10 mouse cellular contexts compared by ENCODE assay signal in genomic region chr12:88579974-88580373, GRCm38 (mm10).
DNase-seq lines count a peak whose midpoint lies in the region; ATAC-seq lines count a peak whose summit lies in the region.
"Had no signal": no experiment of that assay in that cellular context is flagged by ENCODE, and none has a peak within 500 bp of the region (broad histone marks: within the 10 kb centered on the region; RNA-seq: fewer than 3 reads in every experiment).

No protein-coding gene starts in this region.

- peak; percentile 48; the same call in 1 of the 2 replicates for ATAC-seq in neural tube, embryonic 12.5 days (ENCODE audit: low FRiP score, low read depth)
- ATAC-seq in megakaryocyte-erythroid progenitor cell, adult 5-6 weeks (replicated peaks; ENCODE audit: low FRiP score, low TSS enrichment, poor library complexity, severe bottlenecking), result no peak
- ATAC-seq: Patski had no signal

- no peaks in the 10 kb centered on the region for H3K36me3 ChIP-seq in neural tube, embryonic 12.5 days
- H3K36me3 ChIP-seq: limb, embryonic 13.5 days had no signal

- H3K4me3 ChIP-seq in neural tube, embryonic 12.5 days, result no peak overlapping the region
- H3K4me3 ChIP-seq: limb, embryonic 13.5 days had no signal

- H3K4me1 ChIP-seq in neural tube, embryonic 12.5 days, result no peaks in the 10 kb centered on the region
- H3K4me1 ChIP-seq: limb, embryonic 13.5 days had no signal

- no peak overlapping the region for H3K4me2 ChIP-seq in neural tube, embryonic 12.5 days (replicated peaks)
- H3K4me2 ChIP-seq: limb, embryonic 13.5 days had no signal

- no peak for DNase-seq in neural tube, embryonic 10.5 days (ENCODE audit: extremely low spot score, low spot score)
- DNase-seq in frontal cortex, adult 2 months (ENCODE audit: extremely low spot score in 1 of 2, low spot score in 1 of 2), result peak; percentile 3 to 52
- peak; percentile 9 to 29 for DNase-seq in left cerebral cortex, postnatal 36 days (ENCODE audit: low spot score in 2 of 2)
- peak; percentile 42 for DNase-seq in telencephalon, adult 2 months (ENCODE audit: low read depth, low spot score)
- no peak for DNase-seq in cerebellum, postnatal 4 days (ENCODE audit: low spot score in 2 of 2)
- no peak for DNase-seq in heart, postnatal 36 days

- no peak overlapping the region for H3K9ac ChIP-seq in neural tube, embryonic 12.5 days
- H3K9ac ChIP-seq: limb, embryonic 13.5 days had no signal

- H3K9me3 ChIP-seq in neural tube, embryonic 12.5 days, result no peaks in the 10 kb centered on the region
- H3K9me3 ChIP-seq: limb, embryonic 13.5 days had no signal

- 16% methylated on average over 8 of the region's 8 CpGs for WGBS in neural tube, embryonic 12.5 days

- intact Hi-C loops in left cerebral cortex, postnatal 36 days (cut with DNase I), result loop anchor here (5.0 kb wide), 1 partner anchor 173 kb away; no protein-coding TSS in a partner anchor
- intact Hi-C loops in heart, postnatal 36 days (cut with DNase I), result no loop called here

- H3K27ac ChIP-seq in neural tube, embryonic 12.5 days, result no peak overlapping the region
- H3K27ac ChIP-seq: limb, embryonic 13.5 days had no signal

- no peaks in the 10 kb centered on the region for H3K27me3 ChIP-seq in neural tube, embryonic 12.5 days (replicated peaks)
- H3K27me3 ChIP-seq: limb, embryonic 13.5 days had no signal

Comparison
In these comparisons a context has a peak if more than half of its experiments do, and no peak if none do; other contexts are left out.
1. DNase-seq: peak in frontal cortex, adult 2 months (2 of 2), left cerebral cortex, postnatal 36 days (2 of 2) and telencephalon, adult 2 months (single experiment); none in neural tube, embryonic 10.5 days (single experiment), cerebellum, postnatal 4 days (0 of 2) and heart, postnatal 36 days (0 of 2).